Mouse (Mus musculus) kidney, adult 2 months (tissue): ENCODE results near the gene Vhl.

Experiments
- CTCF ChIP-seq: fragments of 200-500 bp; conservative IDR thresholded peaks from 2 replicates; pipeline ENCODE4 v1.5.1; 2011; ENCODE audit warnings: low read depth, mild to moderate bottlenecking, control low read depth, low read length, moderate library complexity, mixed read lengths; ENCODE audit not compliant: insufficient read depth, insufficient read length
- POLR2A ChIP-seq: fragments of 200-500 bp; IDR thresholded peaks from one replicate; pipeline ENCODE4 v1.6.1; 2011; ENCODE audit warnings: low read depth, low read length, control low read depth

DNA sequence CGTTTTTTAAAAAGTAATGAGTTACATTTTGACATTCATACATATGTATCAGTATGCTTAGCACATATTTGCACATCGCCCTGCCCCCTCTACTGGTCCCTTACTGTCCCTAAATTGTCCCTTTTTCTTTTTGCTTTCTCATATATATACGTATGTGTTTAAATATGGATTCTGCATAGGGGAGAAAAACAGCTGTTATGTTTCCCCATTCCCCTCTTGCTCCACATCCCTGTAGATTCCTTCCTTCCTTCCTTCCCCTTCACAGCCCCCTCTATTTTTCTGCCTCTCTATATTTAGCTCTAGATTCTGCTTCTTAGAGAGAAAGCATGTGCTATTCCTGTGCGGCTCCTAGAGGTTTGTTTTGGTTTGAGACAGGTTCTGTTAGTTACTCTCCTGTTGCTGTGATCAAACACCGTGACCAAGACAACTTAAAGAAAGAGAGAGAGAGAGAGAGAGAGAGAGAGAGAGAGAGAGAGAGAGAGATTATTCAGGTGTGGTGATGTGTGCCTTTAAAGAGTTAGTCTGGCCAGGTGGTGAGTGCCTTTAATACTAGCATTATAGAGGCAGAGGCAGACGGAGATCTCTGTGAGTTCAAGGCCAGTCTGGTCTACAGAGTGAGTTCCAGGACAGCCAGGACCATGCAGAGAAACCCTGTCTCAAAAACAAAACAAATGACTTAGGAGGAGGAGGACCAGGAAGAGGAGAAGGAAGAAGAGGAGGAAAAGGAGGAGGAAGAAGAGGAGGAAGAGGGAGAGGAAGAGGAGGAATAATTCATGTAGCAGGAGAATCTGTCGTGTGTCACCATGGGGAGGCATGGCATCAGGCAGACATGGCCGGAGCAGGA is 36.1 kb downstream of the Vhl start:
- TF ChIP-seq CTCF: no peak
- TF ChIP-seq POLR2A: no peak
